Mouse (Mus musculus): ENCODE measurements around the gene Atf7. TPM values are rescaled to one million over a fixed set of nuclear protein-coding genes. Genes with fewer than 3 reads are reported as not detected.

Atf7 gene
- polyA plus RNA-seq, 1 experiment from 2014 or later = 43.5 TPM

DNA sequence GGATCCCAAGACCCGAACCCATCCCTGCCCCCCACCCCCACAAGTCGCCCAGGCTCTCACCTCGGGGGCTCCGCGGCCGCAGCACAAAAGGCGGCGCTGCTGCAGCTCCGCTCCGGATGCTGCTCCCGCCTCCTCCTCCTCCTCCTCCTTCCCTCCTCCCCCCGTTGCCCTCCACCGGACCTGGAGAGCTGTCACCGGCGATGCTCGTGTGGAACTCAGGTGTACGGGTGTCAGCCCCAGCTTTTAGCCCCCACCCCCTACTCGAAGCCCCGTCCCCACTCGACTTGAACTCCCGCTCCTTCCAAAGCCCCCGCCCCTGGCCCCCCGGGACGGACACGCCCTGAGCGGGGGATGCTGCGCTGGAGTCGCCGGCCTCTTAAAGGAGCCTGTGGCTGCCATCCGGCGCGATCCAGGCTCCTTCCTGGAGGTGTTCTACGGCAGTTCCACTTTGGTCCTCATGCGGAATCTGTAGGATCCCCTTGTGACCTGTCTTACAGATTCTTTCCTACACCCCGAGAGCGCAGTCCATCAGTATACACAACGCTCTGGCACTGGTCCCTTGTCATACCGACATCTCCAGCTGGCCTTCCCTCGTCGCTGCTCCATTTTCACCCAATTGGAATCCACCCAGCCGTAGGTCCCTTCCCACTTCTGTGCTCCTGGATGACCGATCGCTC lies 108.4 kb downstream of the Atf7 start, which contains the start of gene Map3k12:
TSS of gene Map3k12 (minus strand) at position 337 of the 677 bp plus-strand sequence.
- Histone ChIP-seq H3K36me3 (ENCODE audit: insufficient read depth) (peaks cover 18% of the 10 kb centered on the region), H3K27me3 (ENCODE audit: insufficient read depth, low read length) (no peaks in the 10 kb centered on the region), H3K4me1 (ENCODE audit: insufficient read depth) (peaks cover 10% of the 10 kb centered on the region), H3K9ac (peak within 1 kb of the TSS; percentile 72), H3K4me3 (ENCODE audit: low read depth, low read length) (peak within 1 kb of the TSS; percentile 67), H3K4me2 (peak within 1 kb of the TSS; percentile 91), H3K27ac (ENCODE audit: low read depth) (peak within 1 kb of the TSS; percentile 99), H3K9me3 (ENCODE audit: low read depth, low read length) (no peaks in the 10 kb centered on the region)
- ATAC-seq (ENCODE audit: insufficient read depth) (peak; percentile 16; the same call in 1 of the 2 replicates), DNase-seq (peak; percentile 82)
- WGBS = under 1% methylated on average over 43 of the region's 43 CpGs
- no peak for TF ChIP-seq CTCF (IDR thresholded peaks at IDR 0.05; ENCODE audit: low read depth)

DNA sequence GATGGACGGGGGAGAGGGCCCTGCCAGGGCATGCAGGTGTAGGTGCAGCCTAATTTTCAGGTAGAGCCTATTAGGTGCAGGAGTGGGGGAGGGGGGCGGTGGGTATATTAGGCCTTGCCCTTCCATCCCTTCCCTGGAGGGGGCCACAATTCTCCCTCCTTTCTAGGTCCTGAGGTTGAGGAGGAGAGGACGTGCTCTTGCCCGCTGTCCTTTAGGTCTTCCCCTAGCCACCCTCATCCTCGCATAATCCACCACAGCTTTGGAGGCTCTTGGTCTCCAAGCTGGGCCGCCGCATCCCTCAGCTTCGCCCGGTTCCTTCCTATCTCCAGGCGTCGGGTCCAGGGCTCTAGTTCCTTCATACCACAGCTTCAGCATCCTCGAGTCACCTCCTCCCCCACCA lies 109.0 kb downstream of the Atf7 start:
- Histone ChIP-seq H3K9ac (peak overlapping the region; percentile 72), H3K27me3 (ENCODE audit: insufficient read depth, low read length) (no peaks in the 10 kb centered on the region), H3K9me3 (ENCODE audit: low read depth, low read length) (no peaks in the 10 kb centered on the region), H3K4me2 (peak overlapping the region; percentile 91), H3K4me1 (ENCODE audit: insufficient read depth) (peaks cover 12% of the 10 kb centered on the region), H3K36me3 (ENCODE audit: insufficient read depth) (peaks cover 12% of the 10 kb centered on the region), H3K27ac (ENCODE audit: low read depth) (peak overlapping the region; percentile 99), H3K4me3 (ENCODE audit: low read depth, low read length) (peak overlapping the region; percentile 67)
- peak; percentile 21; the same call in 1 of the 2 replicates for TF ChIP-seq CTCF (IDR thresholded peaks at IDR 0.05; ENCODE audit: low read depth)
- WGBS = 1% methylated on average over 12 of the region's 12 CpGs
- DNase-seq = no peak
- no peak; the same call in 1 of the 2 replicates for ATAC-seq (ENCODE audit: insufficient read depth)

DNA sequence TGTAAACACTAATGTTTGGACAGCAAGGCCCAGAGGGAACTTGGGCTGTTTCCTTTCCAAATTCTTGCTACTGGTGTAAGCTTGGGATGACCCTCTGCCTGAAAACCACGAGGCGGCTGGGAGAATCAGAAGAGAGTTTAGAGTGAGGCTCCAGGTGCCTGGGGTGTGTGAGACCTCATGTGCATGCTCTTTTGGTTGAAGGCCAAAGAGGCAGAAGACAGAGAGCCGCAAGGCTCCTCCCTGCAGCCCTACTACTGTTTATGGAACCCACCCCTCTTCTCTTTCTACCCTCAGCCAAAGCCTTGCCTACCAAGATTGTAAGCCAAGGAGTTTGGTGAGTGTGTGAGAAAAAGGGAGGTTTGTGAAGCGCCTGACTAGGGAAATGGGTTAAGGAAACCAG lies 109.5 kb downstream of the Atf7 start:
- Histone ChIP-seq H3K27me3 (ENCODE audit: insufficient read depth, low read length) (no peaks in the 10 kb centered on the region), H3K9ac (peak overlapping the region; percentile 72), H3K36me3 (ENCODE audit: insufficient read depth) (peaks cover 7% of the 10 kb centered on the region; the same call in 1 of the 2 replicates), H3K4me2 (peak overlapping the region; percentile 91), H3K4me1 (ENCODE audit: insufficient read depth) (peaks cover 15% of the 10 kb centered on the region), H3K4me3 (ENCODE audit: low read depth, low read length) (peak overlapping the region; percentile 67), H3K27ac (ENCODE audit: low read depth) (0 out of 2 replicates have a peak overlapping the region, but pooled peaks have one; percentile 42), H3K9me3 (ENCODE audit: low read depth, low read length) (no peaks in the 10 kb centered on the region)
- no peak for ATAC-seq (ENCODE audit: insufficient read depth)
- DNase-seq = no peak
- 37% methylated on average over 4 of the region's 4 CpGs for WGBS
- no peak for TF ChIP-seq CTCF (IDR thresholded peaks at IDR 0.05; ENCODE audit: low read depth)

DNA sequence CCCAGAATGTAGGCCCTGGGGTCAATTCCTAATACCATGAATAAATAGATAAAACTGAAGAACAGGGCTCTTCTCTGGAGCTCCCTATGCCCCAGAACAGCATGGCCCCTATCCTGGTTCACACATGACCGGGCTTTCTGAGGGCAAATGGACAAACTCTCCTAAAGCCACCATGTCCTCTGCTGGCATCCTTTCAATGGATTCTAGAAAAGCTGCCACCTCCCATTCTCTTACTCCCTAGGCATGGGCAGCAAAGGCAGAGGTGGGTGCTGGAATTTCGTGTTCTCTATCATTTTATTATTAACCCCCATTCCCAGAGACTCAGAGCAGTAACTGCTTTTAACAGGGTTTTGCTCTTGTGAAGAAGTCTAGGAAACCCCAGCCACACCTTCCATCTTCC lies 110.0 kb downstream of the Atf7 start:
- no peak for DNase-seq
- no peak overlapping the region for H3K27ac ChIP-seq (ENCODE audit: low read depth)
- ATAC-seq (ENCODE audit: insufficient read depth) = no peak
- H3K36me3 ChIP-seq (ENCODE audit: insufficient read depth) = peaks cover 2% of the 10 kb centered on the region; the same call in 1 of the 2 replicates
- H3K27me3 ChIP-seq (ENCODE audit: insufficient read depth, low read length) = no peaks in the 10 kb centered on the region
- H3K9ac ChIP-seq = no peak overlapping the region
- H3K4me1 ChIP-seq (ENCODE audit: insufficient read depth) = peaks cover 15% of the 10 kb centered on the region
- WGBS = 82% methylated on average over 2 of the region's 2 CpGs
- H3K4me3 ChIP-seq (ENCODE audit: low read depth, low read length) = peak overlapping the region; percentile 67
- no peak for TF ChIP-seq CTCF (IDR thresholded peaks at IDR 0.05; ENCODE audit: low read depth)
- H3K4me2 ChIP-seq = peak overlapping the region; percentile 91
- no peaks in the 10 kb centered on the region for H3K9me3 ChIP-seq (ENCODE audit: low read depth, low read length)

DNA sequence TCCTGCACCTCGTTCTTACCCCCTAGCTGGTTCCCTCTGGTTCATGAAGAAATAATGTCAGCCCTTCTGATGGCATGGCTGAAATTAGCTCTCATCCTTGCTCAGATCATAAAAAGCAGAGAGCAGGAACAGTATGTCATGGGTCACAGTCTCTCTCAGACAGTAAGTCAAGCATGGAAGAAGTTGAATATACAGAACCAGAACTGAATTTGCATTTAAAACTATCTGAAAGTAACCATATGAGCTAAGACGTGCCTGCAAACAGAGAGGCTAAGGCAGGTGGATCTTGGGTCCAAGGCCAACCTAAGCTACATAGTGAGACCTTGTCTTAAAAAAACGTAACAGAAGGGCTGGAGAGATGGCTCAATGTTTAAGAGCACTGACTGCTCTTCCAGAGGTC lies 112.3 kb downstream of the Atf7 start:
- Histone ChIP-seq H3K4me1 (ENCODE audit: insufficient read depth) (peaks cover 17% of the 10 kb centered on the region), H3K36me3 (ENCODE audit: insufficient read depth) (0 out of 2 replicates have a peak, but pooled peaks cover 4% of the 10 kb centered on the region), H3K27me3 (ENCODE audit: insufficient read depth, low read length) (no peaks in the 10 kb centered on the region), H3K4me3 (ENCODE audit: low read depth, low read length) (no peak overlapping the region), H3K4me2 (no peak overlapping the region), H3K9ac (no peak overlapping the region), H3K27ac (ENCODE audit: low read depth) (no peak overlapping the region), H3K9me3 (ENCODE audit: low read depth, low read length) (no peaks in the 10 kb centered on the region)
- DNase-seq (no peak), ATAC-seq (ENCODE audit: insufficient read depth) (no peak)
- 73% methylated on average over 3 of the region's 3 CpGs for WGBS
- no peak for TF ChIP-seq CTCF (IDR thresholded peaks at IDR 0.05; ENCODE audit: low read depth)

DNA sequence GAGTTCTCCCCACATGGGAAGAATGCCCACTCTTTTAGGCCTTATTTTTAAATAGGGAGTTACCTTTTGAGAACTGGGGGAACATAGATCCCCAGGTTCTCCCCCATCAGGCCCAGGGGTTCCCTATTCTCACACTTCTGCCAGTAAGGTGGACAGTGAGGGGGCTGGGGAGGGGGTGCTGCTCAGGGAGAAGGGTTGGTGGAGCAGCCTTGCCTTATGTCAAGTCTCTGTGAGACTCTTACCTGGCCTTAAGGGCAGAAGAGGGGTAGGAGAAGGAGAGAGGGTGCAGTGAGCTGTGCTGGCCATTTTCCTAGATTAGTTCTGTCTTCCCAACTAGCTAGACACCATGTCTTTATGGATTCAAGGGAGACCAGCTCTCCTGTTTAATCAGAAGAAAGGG lies 112.8 kb downstream of the Atf7 start:
- DNase-seq = no peak
- no peak overlapping the region for H3K9ac ChIP-seq
- no peak overlapping the region for H3K4me2 ChIP-seq
- no peak for TF ChIP-seq CTCF (IDR thresholded peaks at IDR 0.05; ENCODE audit: low read depth)
- H3K36me3 ChIP-seq (ENCODE audit: insufficient read depth) = peaks cover 6% of the 10 kb centered on the region; the same call in 1 of the 2 replicates
- ATAC-seq (ENCODE audit: insufficient read depth) = no peak
- H3K27ac ChIP-seq (ENCODE audit: low read depth) = no peak overlapping the region
- H3K4me3 ChIP-seq (ENCODE audit: low read depth, low read length) = no peak overlapping the region
- peaks cover 17% of the 10 kb centered on the region for H3K4me1 ChIP-seq (ENCODE audit: insufficient read depth)
- H3K27me3 ChIP-seq (ENCODE audit: insufficient read depth, low read length) = no peaks in the 10 kb centered on the region
- no peaks in the 10 kb centered on the region for H3K9me3 ChIP-seq (ENCODE audit: low read depth, low read length)

DNA sequence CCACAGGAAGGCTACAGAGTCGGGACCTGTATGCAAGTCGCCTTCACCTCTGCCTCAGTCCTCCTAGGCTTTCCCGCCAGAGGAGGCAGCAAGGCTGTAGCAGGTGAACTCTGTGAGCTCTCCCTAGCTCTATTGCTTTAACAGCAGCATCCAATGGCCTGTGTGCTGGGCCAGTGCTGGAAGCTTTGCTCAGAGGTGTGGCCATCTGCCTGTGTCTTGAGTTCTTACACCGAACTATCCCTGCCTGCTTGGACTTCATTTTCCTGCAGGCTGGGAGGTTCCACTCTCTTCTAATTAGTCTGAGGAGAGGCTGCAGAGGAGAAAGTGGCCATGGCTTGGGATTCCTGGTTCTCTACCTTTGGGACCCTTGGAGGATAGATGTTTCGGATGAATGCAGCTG lies 113.3 kb downstream of the Atf7 start:
- no peak overlapping the region; the same call in 1 of the 2 replicates for H3K4me2 ChIP-seq
- H3K9ac ChIP-seq = no peak overlapping the region
- H3K27me3 ChIP-seq (ENCODE audit: insufficient read depth, low read length) = no peaks in the 10 kb centered on the region
- no peak overlapping the region; the same call in 1 of the 2 replicates for H3K27ac ChIP-seq (ENCODE audit: low read depth)
- peaks cover 17% of the 10 kb centered on the region for H3K4me1 ChIP-seq (ENCODE audit: insufficient read depth)
- H3K36me3 ChIP-seq (ENCODE audit: insufficient read depth) = peaks cover 7% of the 10 kb centered on the region; the same call in 1 of the 2 replicates
- ATAC-seq (ENCODE audit: insufficient read depth) (no peak), DNase-seq (no peak)
- no peak overlapping the region for H3K4me3 ChIP-seq (ENCODE audit: low read depth, low read length)
- TF ChIP-seq CTCF (IDR thresholded peaks at IDR 0.05; ENCODE audit: low read depth) = no peak
- WGBS = 36% methylated on average over 5 of the region's 5 CpGs
- H3K9me3 ChIP-seq (ENCODE audit: low read depth, low read length) = no peaks in the 10 kb centered on the region
